Mouse (Mus musculus) embryonic fibroblast, embryonic 13.5 days (primary cell): ENCODE measurements around the gene Fblim1. TPM values are rescaled to one million over a fixed set of nuclear protein-coding genes. Genes with fewer than 3 reads are reported as not detected.

Source experiments
- H3K27ac ChIP-seq: 2 replicates; pipeline ENCODE4 v1.5.1; 2012; ENCODE audit warnings: low read length, control low read depth, inconsistent platforms; ENCODE audit not compliant: insufficient read depth
- H3K4me1 ChIP-seq: 2 replicates; pipeline ENCODE4 v1.6.1; 2011; ENCODE audit warnings: low read length; ENCODE audit not compliant: control insufficient read depth, insufficient read depth
- H3K4me3 ChIP-seq: 2 replicates; pipeline ENCODE4 v1.5.1; 2011; ENCODE audit warnings: mild to moderate bottlenecking, control low read depth, low read length; ENCODE audit not compliant: insufficient read depth
- CTCF ChIP-seq: IDR thresholded peaks from 2 replicates; pipeline ENCODE4 v1.5.1; 2011; ENCODE audit warnings: mild to moderate bottlenecking, control low read depth, low read length, moderate library complexity, borderline replicate concordance; ENCODE audit not compliant: insufficient read depth
- POLR2A ChIP-seq: IDR thresholded peaks from 2 replicates; pipeline ENCODE4 v1.6.1; 2011; ENCODE audit warnings: low read depth, mild to moderate bottlenecking, control low read depth, low read length, moderate library complexity
- polyA plus RNA-seq: library from polyadenylated mRNA; stranded (reverse); fragments of >200 nt; gene quantifications from 2 replicates; pipeline ENCODE4 v1.2.4, GENCODE M21; 2011; ENCODE audit warnings: low read depth; ENCODE audit not compliant: missing spikeins, insufficient read length

The Fblim1 gene
- polyA plus RNA-seq, 1 experiment = 72.4 TPM

DNA sequence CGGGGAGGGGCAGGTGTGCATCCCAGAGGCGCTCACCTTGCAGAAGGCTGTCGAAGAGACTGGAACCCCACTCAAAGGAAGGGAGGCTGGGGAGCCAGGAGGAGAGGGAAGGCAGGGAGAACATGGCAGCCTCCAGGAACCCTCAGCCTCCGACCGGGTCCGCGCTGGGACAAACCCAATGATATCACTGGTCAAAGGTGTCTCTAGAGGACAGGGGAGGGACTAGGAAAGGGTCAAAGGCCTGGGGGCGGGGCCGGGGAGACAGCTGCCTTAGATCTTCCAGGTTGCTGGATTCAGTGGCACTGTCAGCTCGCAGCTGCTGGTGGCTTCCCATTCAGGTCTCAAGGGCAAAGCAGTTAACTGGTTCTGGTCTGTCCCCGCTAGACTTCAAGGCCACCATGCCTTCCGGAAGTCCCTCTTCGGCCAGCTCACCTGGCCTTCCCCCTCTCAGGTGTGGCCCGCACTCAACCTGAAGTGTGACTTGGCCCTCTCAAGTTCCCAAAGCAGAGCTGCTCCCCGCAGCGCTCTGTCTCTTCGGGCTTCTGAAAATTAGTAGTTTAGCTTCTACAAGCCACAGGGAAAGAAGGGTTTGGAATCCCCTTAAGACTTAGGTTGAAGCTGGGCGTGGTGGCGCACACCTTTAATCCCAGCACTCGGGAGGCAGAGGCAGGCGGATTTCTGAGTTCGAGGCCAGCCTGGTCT lies 12.1 kb upstream of the Fblim1 start:
- Histone ChIP-seq H3K4me3 (no peak overlapping the region), H3K4me1 (no peaks in the 10 kb centered on the region), H3K27ac (no peak overlapping the region)
- no peak for TF ChIP-seq POLR2A

DNA sequence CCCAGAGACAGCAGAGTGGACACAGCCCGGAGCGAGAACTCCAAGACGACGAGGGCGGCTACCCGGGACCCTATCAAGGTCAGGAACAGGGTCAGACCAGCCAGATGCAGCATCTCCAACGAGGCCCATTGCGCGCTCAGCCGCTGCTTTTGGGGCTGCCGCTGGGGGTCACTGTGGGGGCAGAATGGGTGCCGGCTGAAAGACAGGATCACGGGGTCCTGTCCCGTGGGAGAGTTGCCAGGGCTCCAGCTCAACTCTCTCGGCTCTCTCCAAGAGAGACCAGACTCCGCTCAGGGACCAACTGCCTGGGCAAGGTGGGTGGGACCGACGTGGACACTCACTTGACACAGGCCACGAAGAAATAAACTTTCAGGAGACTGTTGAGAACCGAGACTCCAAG lies 11.4 kb upstream of the Fblim1 start:
- H3K4me1 ChIP-seq = no peaks in the 10 kb centered on the region
- no peak overlapping the region for H3K4me3 ChIP-seq
- no peak overlapping the region for H3K27ac ChIP-seq
- TF ChIP-seq POLR2A = no peak
- peak; percentile 41; the same call in 1 of the 2 replicates for TF ChIP-seq CTCF

DNA sequence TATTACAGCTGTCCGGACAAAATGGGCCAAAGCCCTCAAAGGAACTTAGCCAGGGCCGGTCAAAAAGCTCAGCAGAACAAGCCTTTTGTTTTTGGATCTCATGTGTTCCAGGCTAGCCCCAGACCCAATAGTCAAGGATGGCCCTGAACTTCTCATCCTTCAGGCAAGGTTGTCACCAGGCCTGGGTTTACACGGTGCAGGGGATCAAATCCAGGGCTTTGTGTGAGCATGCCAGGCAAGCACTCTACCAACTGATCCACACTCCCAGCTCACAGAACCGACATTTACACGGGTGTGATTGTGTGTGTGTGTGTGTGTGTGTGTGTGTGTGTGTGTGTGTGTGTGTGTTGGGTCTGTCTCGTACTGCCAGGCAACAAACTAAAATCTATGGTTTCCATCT lies 10.9 kb upstream of the Fblim1 start:
- Histone ChIP-seq H3K27ac (no peak overlapping the region), H3K4me1 (no peaks in the 10 kb centered on the region), H3K4me3 (no peak overlapping the region)
- no peak for TF ChIP-seq CTCF

DNA sequence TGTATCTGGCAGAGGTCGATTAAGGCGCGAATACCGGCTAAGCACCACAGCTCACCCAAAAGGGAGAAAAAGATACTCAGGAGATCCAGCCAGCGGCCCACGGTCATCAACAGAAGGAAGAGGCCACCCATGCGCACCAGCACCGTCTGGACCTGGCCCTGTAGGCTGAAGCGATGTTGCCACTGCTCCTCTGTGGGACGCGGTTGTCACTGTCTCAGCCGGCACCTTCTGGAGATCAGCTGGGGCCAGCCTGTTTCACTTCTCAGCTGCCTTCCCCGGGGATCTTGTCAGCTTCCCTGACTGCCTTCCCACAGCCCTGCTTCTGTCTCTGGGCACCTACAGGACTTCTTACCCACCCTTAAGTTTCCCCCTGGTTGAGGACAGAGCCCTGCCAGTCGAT lies 9.1 kb upstream of the Fblim1 start:
- no peak overlapping the region for H3K4me3 ChIP-seq
- 0 out of 2 replicates have a peak, but pooled peaks cover under 1% of the 10 kb centered on the region for H3K4me1 ChIP-seq
- H3K27ac ChIP-seq = no peak overlapping the region
- no peak for TF ChIP-seq POLR2A
- no peak for TF ChIP-seq CTCF

DNA sequence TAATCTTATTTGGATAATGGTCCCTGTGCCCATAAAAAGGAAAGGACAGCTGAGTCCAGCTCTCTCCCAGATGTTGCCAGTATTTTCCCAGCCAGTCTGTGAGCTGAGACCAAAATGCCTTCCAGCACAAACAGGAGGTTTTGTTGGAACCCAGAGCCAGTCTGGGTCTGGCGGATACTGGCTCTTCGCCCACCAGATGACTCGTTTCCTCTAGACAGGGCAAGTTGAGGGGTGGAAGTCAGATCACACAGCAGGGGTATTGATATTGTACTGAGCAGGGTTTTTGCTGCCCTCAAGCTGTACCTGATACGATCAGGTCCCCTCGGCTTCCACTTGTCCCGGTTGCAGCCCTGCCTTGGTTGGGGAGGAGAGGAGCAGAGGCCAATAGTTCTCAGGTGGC lies 3.6 kb upstream of the Fblim1 start:
- H3K4me3 ChIP-seq = no peak overlapping the region
- H3K4me1 ChIP-seq = 0 out of 2 replicates have a peak, but pooled peaks cover 8% of the 10 kb centered on the region
- TF ChIP-seq POLR2A = no peak
- TF ChIP-seq CTCF = no peak
- no peak overlapping the region for H3K27ac ChIP-seq

DNA sequence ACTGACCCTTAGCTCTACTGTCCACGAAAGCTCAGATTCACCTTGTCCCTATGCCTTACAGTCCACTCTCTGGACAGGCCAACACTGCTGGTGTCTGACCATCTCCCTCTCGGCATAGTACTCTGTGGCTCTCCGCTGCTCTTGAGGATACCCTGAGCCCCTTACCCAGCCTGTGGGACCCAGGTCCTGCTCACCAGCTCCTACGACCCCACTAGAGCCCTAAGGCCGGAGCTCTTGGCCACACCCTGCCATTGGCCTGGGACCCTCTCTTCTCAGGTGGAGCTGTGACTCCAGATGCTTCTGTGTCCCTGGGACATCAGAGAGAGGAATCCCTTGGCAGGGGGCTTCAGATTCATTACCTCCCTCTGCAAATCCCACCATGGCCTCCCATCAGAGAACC lies 475 bp downstream of the Fblim1 start:
- TF ChIP-seq CTCF = no peak
- TF ChIP-seq POLR2A = no peak
- Histone ChIP-seq H3K27ac (no peak overlapping the region), H3K4me3 (no peak overlapping the region), H3K4me1 (peaks cover 14% of the 10 kb centered on the region; the same call in 1 of the 2 replicates)

DNA sequence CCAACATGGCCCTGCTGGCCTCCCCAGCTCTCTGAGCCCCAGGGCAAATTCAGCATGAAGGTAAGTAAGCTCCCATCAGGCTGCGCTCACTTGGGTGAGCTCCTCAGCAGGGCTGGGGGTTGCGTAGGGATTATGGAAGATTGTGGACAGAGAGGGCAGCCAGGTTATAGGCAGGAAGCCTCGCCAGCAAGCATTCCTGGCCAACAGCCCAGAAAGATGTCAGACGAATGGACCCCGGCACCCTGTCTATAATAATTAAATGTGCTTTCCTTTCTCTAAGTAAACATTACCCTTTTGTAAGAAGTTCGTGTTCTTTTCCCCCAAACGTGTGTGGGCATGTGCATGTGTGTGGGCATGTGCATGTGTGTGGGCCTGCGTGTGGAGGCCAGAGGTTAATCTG lies 1.4 kb downstream of the Fblim1 start:
- Histone ChIP-seq H3K27ac (peak overlapping the region; percentile 50), H3K4me1 (peaks cover 9% of the 10 kb centered on the region; the same call in 1 of the 2 replicates), H3K4me3 (no peak overlapping the region)
- TF ChIP-seq CTCF (no peak), POLR2A (no peak)

DNA sequence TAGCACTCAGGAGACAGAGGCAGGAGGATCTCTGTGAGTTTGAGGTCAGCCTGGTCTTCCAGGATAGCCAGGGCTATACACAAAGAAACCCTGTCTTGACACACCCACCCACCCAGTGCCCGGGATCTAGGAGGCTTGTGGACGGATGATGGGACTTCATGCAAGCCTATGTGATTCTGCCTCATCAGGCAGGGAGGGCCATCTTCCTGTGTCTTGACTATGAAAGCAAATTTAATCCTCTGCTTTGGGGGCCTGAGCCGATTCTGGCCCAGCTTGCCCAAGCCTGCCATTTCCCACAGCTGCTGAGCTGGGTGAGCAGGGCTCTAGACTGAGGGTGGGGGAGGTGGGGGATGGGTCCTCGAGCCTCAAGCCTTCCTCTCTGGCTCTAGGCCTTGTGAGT lies 2.0 kb downstream of the Fblim1 start:
- peak overlapping the region; percentile 50; the same call in 1 of the 2 replicates for H3K27ac ChIP-seq
- peaks cover 7% of the 10 kb centered on the region; the same call in 1 of the 2 replicates for H3K4me1 ChIP-seq
- H3K4me3 ChIP-seq = no peak overlapping the region
- TF ChIP-seq POLR2A = no peak
- TF ChIP-seq CTCF = no peak

DNA sequence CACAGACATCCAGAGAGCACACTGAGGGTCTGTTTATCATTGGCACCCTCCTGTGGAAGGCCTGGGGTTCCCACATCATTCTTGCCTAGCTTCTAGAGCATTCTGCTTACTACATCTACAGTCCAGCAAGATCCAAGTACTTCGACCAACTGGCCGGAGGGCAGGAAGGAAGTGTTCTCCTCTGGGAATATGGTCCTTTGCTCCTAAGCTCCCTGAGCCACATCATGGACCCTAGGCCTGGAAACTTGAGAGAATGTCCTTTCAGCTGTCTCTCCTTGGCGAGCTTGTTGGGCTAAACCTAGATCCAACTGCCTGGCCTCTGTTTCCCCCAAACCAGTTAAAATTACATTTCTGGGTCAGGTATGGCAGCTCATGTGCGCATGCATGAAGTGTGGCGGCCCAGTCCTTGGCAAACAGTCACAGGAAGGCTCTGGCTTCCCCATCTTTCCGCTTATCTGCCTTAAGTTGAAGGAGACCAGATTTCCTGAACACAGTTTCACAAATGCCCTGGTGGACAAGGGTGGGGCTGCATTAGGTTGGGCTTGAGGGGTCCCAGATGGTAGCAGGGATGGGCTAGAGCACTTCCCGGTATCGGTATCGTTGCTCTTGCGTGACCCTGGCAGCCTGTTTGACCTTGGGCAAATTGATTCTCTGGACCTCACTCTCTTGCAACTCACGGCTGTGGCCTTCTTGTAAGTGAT lies 3.2 kb downstream of the Fblim1 start:
- Histone ChIP-seq H3K27ac (no peak overlapping the region), H3K4me3 (no peak overlapping the region), H3K4me1 (peaks cover 7% of the 10 kb centered on the region; the same call in 1 of the 2 replicates)
- TF ChIP-seq CTCF (no peak), POLR2A (no peak)

DNA sequence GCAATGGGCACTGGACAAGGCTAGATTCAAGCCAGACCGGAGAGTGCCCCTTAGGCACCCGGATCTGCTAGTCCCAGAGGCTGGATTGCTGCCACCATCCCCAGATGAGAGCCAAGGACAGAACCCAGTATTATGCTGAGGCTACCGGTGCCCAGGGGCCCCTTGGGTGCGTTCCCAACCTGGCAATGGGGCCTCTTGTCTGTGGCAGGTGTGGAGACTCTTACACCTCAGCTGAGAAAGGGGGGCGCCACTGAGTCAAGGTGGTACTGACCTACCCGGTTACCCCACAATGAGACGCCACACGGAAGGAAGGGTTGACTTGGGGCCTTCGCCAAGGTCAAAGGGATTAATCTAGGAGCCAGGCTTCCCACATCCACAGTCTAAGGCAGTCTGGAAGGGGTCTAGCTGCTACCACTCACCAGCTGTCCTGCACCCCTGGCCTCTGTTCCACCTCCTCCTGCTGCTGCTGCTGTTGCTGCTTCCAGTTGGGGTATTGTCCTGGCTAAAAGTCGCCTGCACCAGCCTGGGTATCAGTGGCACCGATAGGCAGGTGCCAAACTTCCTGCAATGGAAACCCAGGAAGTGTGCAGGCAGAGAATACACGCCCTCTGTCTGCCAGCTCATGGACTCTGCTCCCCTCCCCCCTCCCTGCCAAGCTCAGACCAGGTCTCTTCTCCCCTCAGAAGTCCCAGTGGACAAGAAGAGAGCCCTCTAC lies 4.6 kb downstream of the Fblim1 start:
- no peak overlapping the region for H3K27ac ChIP-seq
- H3K4me1 ChIP-seq = peaks cover 7% of the 10 kb centered on the region; the same call in 1 of the 2 replicates
- no peak overlapping the region for H3K4me3 ChIP-seq
- TF ChIP-seq CTCF (no peak), POLR2A (no peak)
